Mouse (Mus musculus): ENCODE measurements around the gene Dll1. TPM values are rescaled to one million over a fixed set of nuclear protein-coding genes. Genes with fewer than 3 reads are reported as not detected.

Dll1 gene
- polyA plus RNA-seq, 1 experiment from 2014 or later = 13.2 TPM

- under 1% methylated on average over 31 of the region's 31 CpGs for WGBS
- Histone ChIP-seq H3K4me1 (peaks cover 23% of the 10 kb centered on the region), H3K27ac (replicated peaks) (peak within 1 kb of the TSS; percentile 90), H3K36me3 (replicated peaks) (no peaks in the 10 kb centered on the region; the same call in 1 of the 2 replicates), H3K9me3 (no peaks in the 10 kb centered on the region), H3K4me3 (peak within 1 kb of the TSS; percentile 88), H3K27me3 (replicated peaks; ENCODE audit: low read depth, poor library complexity, severe bottlenecking) (peaks cover 21% of the 10 kb centered on the region; the same call in 1 of the 2 replicates)
- peak; percentile 87 for DNase-seq (ENCODE audit: low spot score)
These were observed 19.5 kb upstream of the Dll1 start, which contains the start of gene Fam120b for GRCm38 (mm10) chr17:15395997-15396675. Gene Fam120b, plus strand, starts transcription at chr17:15396202.

- DNase-seq (ENCODE audit: low spot score) = no peak
- Histone ChIP-seq H3K4me1 (no peaks in the 10 kb centered on the region), H3K36me3 (replicated peaks) (no peaks in the 10 kb centered on the region), H3K27ac (replicated peaks) (no peak overlapping the region), H3K4me3 (no peak overlapping the region), H3K9me3 (no peaks in the 10 kb centered on the region), H3K27me3 (replicated peaks; ENCODE audit: low read depth, poor library complexity, severe bottlenecking) (peaks cover 20% of the 10 kb centered on the region)
- 81% methylated on average over 8 of the region's 8 CpGs for WGBS
These were observed 12.7 kb upstream of the Dll1 start for GRCm38 (mm10) chr17:15389356-15389755.

DNA sequence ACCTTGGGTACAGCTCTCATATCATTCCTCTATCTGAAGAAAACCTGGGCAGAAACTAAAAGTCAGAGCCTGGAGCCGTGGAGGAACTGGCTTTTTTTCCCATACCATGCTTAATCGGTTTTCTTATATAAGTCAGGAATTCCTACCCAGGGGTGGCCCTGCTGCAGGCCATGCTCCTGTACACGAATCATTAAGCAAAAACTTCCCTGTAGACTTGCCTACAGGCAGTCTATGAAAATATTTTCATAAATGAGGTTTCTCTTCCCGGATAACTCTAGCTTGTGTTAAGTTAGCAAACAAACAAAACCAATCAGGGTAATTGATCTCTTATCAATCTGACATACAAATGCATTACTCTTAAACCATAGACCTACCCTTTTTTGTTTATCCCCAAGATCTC is 12.2 kb upstream of the Dll1 start:
- 79% methylated on average over 4 of the region's 4 CpGs for WGBS
- Histone ChIP-seq H3K4me1 (no peaks in the 10 kb centered on the region), H3K9me3 (no peaks in the 10 kb centered on the region), H3K27ac (replicated peaks) (no peak overlapping the region), H3K4me3 (no peak overlapping the region), H3K27me3 (replicated peaks; ENCODE audit: low read depth, poor library complexity, severe bottlenecking) (peaks cover 18% of the 10 kb centered on the region), H3K36me3 (replicated peaks) (no peaks in the 10 kb centered on the region)
- DNase-seq (ENCODE audit: low spot score) = no peak

DNA sequence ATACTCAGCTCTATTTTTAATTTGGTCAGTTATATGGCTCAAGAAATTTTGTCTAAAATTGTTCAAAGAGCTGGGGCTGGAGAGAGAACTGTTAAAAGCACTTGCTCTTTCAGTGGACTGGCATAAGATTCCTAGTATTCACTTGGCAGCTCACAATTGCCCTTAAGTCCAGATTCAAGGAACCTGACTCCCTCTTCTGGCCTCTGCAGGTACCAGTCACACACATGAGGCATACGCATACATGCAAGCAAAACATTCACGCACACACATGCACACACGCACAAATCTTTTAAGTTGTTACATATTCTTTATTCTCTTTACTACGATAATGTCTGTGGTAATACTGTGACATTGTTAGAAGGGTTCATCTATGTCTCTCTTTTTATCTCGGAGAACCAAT is 6.7 kb upstream of the Dll1 start:
- Histone ChIP-seq H3K4me1 (peaks cover 43% of the 10 kb centered on the region), H3K36me3 (replicated peaks) (no peaks in the 10 kb centered on the region), H3K4me3 (no peak overlapping the region), H3K27me3 (replicated peaks; ENCODE audit: low read depth, poor library complexity, severe bottlenecking) (peaks cover 67% of the 10 kb centered on the region), H3K27ac (replicated peaks) (no peak overlapping the region), H3K9me3 (0 out of 2 replicates have a peak, but pooled peaks cover 2% of the 10 kb centered on the region)
- no peak for DNase-seq (ENCODE audit: low spot score)
- WGBS = 91% methylated on average over 5 of the region's 5 CpGs

- 0 out of 2 replicates have a peak, but pooled peaks cover 2% of the 10 kb centered on the region for H3K9me3 ChIP-seq
- peaks cover 55% of the 10 kb centered on the region for H3K4me1 ChIP-seq
- H3K36me3 ChIP-seq (replicated peaks) = no peaks in the 10 kb centered on the region
- no peak overlapping the region for H3K27ac ChIP-seq (replicated peaks)
- 29% methylated on average over 7 of the region's 7 CpGs for WGBS
- H3K27me3 ChIP-seq (replicated peaks; ENCODE audit: low read depth, poor library complexity, severe bottlenecking) = peaks cover 80% of the 10 kb centered on the region
- no peak overlapping the region for H3K4me3 ChIP-seq
- no peak for DNase-seq (ENCODE audit: low spot score)
These were observed 5.4 kb upstream of the Dll1 start for GRCm38 (mm10) chr17:15381869-15382660.

- 4% methylated on average over 22 of the region's 22 CpGs for WGBS
- peaks cover 62% of the 10 kb centered on the region for H3K4me1 ChIP-seq
- H3K27ac ChIP-seq (replicated peaks) = peak overlapping the region; percentile 74
- H3K27me3 ChIP-seq (replicated peaks; ENCODE audit: low read depth, poor library complexity, severe bottlenecking) = peaks cover 85% of the 10 kb centered on the region
- H3K9me3 ChIP-seq = 0 out of 2 replicates have a peak, but pooled peaks cover 2% of the 10 kb centered on the region
- H3K36me3 ChIP-seq (replicated peaks) = no peaks in the 10 kb centered on the region
- DNase-seq (ENCODE audit: low spot score) = peak; percentile 54
- peak overlapping the region; percentile 59 for H3K4me3 ChIP-seq
These were observed 4.6 kb upstream of the Dll1 start for GRCm38 (mm10) chr17:15381092-15381860.

- Histone ChIP-seq H3K4me3 (peak overlapping the region; percentile 59), H3K27me3 (replicated peaks; ENCODE audit: low read depth, poor library complexity, severe bottlenecking) (peaks cover 91% of the 10 kb centered on the region), H3K27ac (replicated peaks) (peak overlapping the region; percentile 74), H3K4me1 (peaks cover 69% of the 10 kb centered on the region), H3K36me3 (replicated peaks) (no peaks in the 10 kb centered on the region), H3K9me3 (0 out of 2 replicates have a peak, but pooled peaks cover 2% of the 10 kb centered on the region)
- under 1% methylated on average over 27 of the region's 27 CpGs for WGBS
- peak; percentile 74 for DNase-seq (ENCODE audit: low spot score)
These were observed 4.0 kb upstream of the Dll1 start for GRCm38 (mm10) chr17:15380641-15381051.

GRCm38 (mm10) chr17:15379741-15380526 is 3.3 kb upstream of the Dll1 start:
- DNase-seq (ENCODE audit: low spot score) = peak; percentile 17
- Histone ChIP-seq H3K4me3 (peak overlapping the region; percentile 59), H3K27ac (replicated peaks) (peak overlapping the region; percentile 74), H3K9me3 (0 out of 2 replicates have a peak, but pooled peaks cover 2% of the 10 kb centered on the region), H3K36me3 (replicated peaks) (no peaks in the 10 kb centered on the region), H3K4me1 (peaks cover 76% of the 10 kb centered on the region), H3K27me3 (replicated peaks; ENCODE audit: low read depth, poor library complexity, severe bottlenecking) (peaks cover 98% of the 10 kb centered on the region)
- 7% methylated on average over 17 of the region's 17 CpGs for WGBS

GRCm38 (mm10) chr17:15378413-15379109 is 1.9 kb upstream of the Dll1 start:
- Histone ChIP-seq H3K27ac (replicated peaks) (no peak overlapping the region), H3K27me3 (replicated peaks; ENCODE audit: low read depth, poor library complexity, severe bottlenecking) (peaks cover 100% of the 10 kb centered on the region), H3K4me3 (peak overlapping the region; percentile 19; the same call in 1 of the 2 replicates), H3K4me1 (peaks cover 87% of the 10 kb centered on the region), H3K9me3 (0 out of 2 replicates have a peak, but pooled peaks cover 2% of the 10 kb centered on the region), H3K36me3 (replicated peaks) (no peaks in the 10 kb centered on the region)
- peak; percentile 41 for DNase-seq (ENCODE audit: low spot score)
- WGBS = 6% methylated on average over 15 of the region's 15 CpGs

DNA sequence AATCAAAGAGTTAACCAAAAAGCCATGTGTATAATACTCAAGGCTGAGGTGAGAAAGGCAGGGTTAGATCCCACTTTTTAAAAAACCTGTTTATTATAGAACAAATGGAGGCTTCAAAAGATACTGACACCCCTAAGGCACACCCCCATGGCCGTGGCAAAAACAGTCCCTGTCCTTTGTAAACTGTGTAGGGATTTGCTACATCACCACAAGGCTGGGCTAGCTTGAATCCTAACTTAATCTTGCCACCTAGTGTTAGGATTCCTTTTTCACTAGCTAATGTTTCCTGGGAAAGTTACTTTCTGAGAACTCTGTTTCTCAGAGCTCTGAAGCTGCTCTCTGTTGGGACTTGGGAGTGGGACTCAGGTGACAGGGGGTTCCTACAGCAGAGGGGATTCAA is 1.2 kb upstream of the Dll1 start:
- Histone ChIP-seq H3K4me3 (no peak overlapping the region), H3K27ac (replicated peaks) (peak overlapping the region; percentile 3; the same call in 1 of the 2 replicates), H3K36me3 (replicated peaks) (peaks cover 5% of the 10 kb centered on the region), H3K9me3 (no peaks in the 10 kb centered on the region), H3K27me3 (replicated peaks; ENCODE audit: low read depth, poor library complexity, severe bottlenecking) (peaks cover 100% of the 10 kb centered on the region), H3K4me1 (peaks cover 92% of the 10 kb centered on the region)
- peak; percentile 28 for DNase-seq (ENCODE audit: low spot score)
- WGBS = 0% methylated on average over 1 of the region's 1 CpGs
